Mouse (Mus musculus) small intestine, adult 2 months (tissue): ENCODE measurements around the gene Zfp74.

Source experiments
- CTCF ChIP-seq: fragments of 200-500 bp; IDR thresholded peaks from 2 replicates; pipeline ENCODE4 v1.5.1; 2012; ENCODE audit warnings: low read depth, mild to moderate bottlenecking, control low read depth, inconsistent platforms, low read length, moderate library complexity, mixed read lengths; ENCODE audit not compliant: insufficient replicate concordance, insufficient read length; ENCODE audit errors: extremely low read depth
- POLR2A ChIP-seq: fragments of 200-500 bp; IDR thresholded peaks from 2 replicates; pipeline ENCODE4 v1.6.1; 2012; ENCODE audit warnings: low read depth, mild to moderate bottlenecking, control low read depth, inconsistent platforms, low read length, moderate library complexity

DNA sequence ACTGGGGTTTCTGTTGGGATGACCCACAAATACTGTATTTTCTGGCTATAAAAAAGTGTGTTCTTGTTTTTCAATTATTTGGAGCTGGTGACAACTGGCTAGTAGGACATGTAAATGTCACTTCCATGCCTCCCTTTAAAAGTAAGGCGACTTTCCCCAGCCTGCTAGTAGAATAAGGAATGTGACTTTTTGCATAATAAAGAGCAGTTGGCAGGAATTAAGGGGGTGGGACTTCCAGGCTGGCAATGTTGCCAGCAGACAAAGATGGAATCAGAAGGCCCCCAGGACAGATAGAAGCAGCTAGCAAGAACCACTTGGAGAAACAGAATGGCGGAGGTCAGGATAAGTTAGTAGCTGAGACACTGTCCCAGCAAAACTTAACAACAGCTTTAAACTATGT is 43.6 kb downstream of the Zfp74 start:
- TF ChIP-seq POLR2A = no peak
- no peak for TF ChIP-seq CTCF
